Mouse (Mus musculus) bone marrow macrophage, adult 2 months (primary cell): ENCODE measurements around the gene Plscr1.

ENCODE experiments used
- CTCF ChIP-seq: IDR thresholded peaks from 2 replicates; pipeline ENCODE4 v1.5.1; 2012; ENCODE audit warnings: low read depth, mild to moderate bottlenecking, low read length, moderate library complexity
- POLR2A ChIP-seq: IDR thresholded peaks from 2 replicates; pipeline ENCODE4 v1.6.1; 2012; ENCODE audit warnings: mild to moderate bottlenecking, low read depth, low read length, borderline replicate concordance

- TF ChIP-seq CTCF = no peak
- TF ChIP-seq POLR2A = no peak
Observed at GRCm38 (mm10) chr9:92209850-92210249, 39.7 kb upstream of the Plscr1 start.
